Comparison of ENCODE assay signal across 20 mouse cellular contexts in the genomic region with DNA sequence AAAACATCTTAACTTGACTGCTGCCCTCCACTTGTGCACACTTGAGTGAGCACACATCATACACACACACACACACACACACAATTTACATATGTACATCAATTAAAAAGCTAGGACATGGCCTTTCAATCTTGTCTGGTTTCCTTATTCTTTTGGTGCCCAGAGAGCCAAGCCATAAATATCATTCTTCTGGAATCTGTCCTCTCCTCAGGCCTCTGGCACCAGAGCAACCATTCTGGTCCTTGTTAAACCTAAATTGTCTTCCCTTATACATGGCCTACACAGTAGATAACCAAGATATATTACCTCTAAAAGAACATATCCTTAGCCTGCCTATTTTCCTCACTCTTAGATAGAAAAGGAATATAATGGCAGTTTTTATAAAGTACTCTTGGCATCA. TPM values are rescaled to one million over a fixed set of nuclear protein-coding genes. Genes with fewer than 3 reads are reported as not detected.
"Had no signal": no experiment of that assay in that cellular context is flagged by ENCODE, and none has a peak within 500 bp of the region (broad histone marks: within the 10 kb centered on the region; RNA-seq: fewer than 3 reads in every experiment).

No protein-coding gene starts in this region.

- H3K4me3 ChIP-seq: midbrain, embryonic 10.5 days; midbrain, embryonic 12.5 days; myocyte; neural tube, embryonic 13.5 days; neural tube, embryonic 15.5 days had no signal

- H3K4me1 ChIP-seq: midbrain, embryonic 10.5 days; neural tube, embryonic 15.5 days had no signal

- H3K27me3 ChIP-seq: midbrain, embryonic 12.5 days; neural tube, embryonic 13.5 days; neural tube, embryonic 15.5 days had no signal

- H3K27ac ChIP-seq: midbrain, embryonic 10.5 days; midbrain, embryonic 12.5 days; neural tube, embryonic 13.5 days; neural tube, embryonic 15.5 days had no signal

- DNase-seq: lung, adult 18-20 months; lung, embryonic 14.5 days; lung, postnatal 10 days; lung, postnatal 4 days; midbrain, embryonic 14.5 days; retina, postnatal 1 day; right cerebral cortex, adult 18-20 months; right cerebral cortex, postnatal 25 days; right cerebral cortex, postnatal 4 days; spleen, adult 18-20 months; thymus, adult 18-20 months; thymus, postnatal 14 days; thymus, postnatal 36 days had no signal

RNA-seq across cellular contexts. Expression of a gene that starts 56.9 kb away (rescaled TPM):
- polyA plus RNA-seq: lung, embryonic 14.5 days; lung, embryonic 16.5 days; myocyte; neural tube, embryonic 13.5 days; stomach, embryonic 14.5 days had no signal
